Mouse (Mus musculus): ENCODE results near the gene Nol9. TPM values are rescaled to one million over a fixed set of nuclear protein-coding genes. Genes with fewer than 3 reads are reported as not detected.

The Nol9 gene
- polyA plus RNA-seq, 1 experiment: 18.1 TPM

GRCm38 (mm10) chr4:152021568-152022097, 17.5 kb upstream of the Nol9 start:
- no peaks in the 10 kb centered on the region for H3K36me3 ChIP-seq (ENCODE audit: control insufficient read depth, insufficient read depth, low read length)
- 78% methylated on average over 12 of the region's 12 CpGs for WGBS
- TF ChIP-seq POLR2A (IDR thresholded peaks at IDR 0.05; ENCODE audit: low read depth, low read length) (no peak), CTCF (conservative IDR thresholded peaks at IDR 0.05; ENCODE audit: insufficient read depth, insufficient read length, low read depth, low read length) (peak; percentile 24; the same call in 1 of the 2 replicates)
- no peak for DNase-seq
- H3K4me1 ChIP-seq (ENCODE audit: control insufficient read depth, insufficient read depth, low read length): 0 out of 2 replicates have a peak, but pooled peaks cover 2% of the 10 kb centered on the region
- H3K27ac ChIP-seq (ENCODE audit: insufficient read depth, low read depth, low read length): no peak overlapping the region
- H3K27me3 ChIP-seq (replicated peaks; ENCODE audit: control insufficient read depth, insufficient read depth, low read length): no peaks in the 10 kb centered on the region
- no peak overlapping the region for H3K4me3 ChIP-seq (ENCODE audit: insufficient read depth, low read depth, low read length)

GRCm38 (mm10) chr4:152022506-152022905, 16.6 kb upstream of the Nol9 start:
- H3K27me3 ChIP-seq (replicated peaks; ENCODE audit: control insufficient read depth, insufficient read depth, low read length): no peaks in the 10 kb centered on the region
- no peak for DNase-seq
- 70% methylated on average over 8 of the region's 8 CpGs for WGBS
- no peak overlapping the region for H3K27ac ChIP-seq (ENCODE audit: insufficient read depth, low read depth, low read length)
- TF ChIP-seq POLR2A (IDR thresholded peaks at IDR 0.05; ENCODE audit: low read depth, low read length) (no peak), CTCF (conservative IDR thresholded peaks at IDR 0.05; ENCODE audit: insufficient read depth, insufficient read length, low read depth, low read length) (no peak)
- no peaks in the 10 kb centered on the region for H3K36me3 ChIP-seq (ENCODE audit: control insufficient read depth, insufficient read depth, low read length)
- no peak overlapping the region for H3K4me3 ChIP-seq (ENCODE audit: insufficient read depth, low read depth, low read length)
- H3K4me1 ChIP-seq (ENCODE audit: control insufficient read depth, insufficient read depth, low read length): 0 out of 2 replicates have a peak, but pooled peaks cover 6% of the 10 kb centered on the region

- peaks cover 6% of the 10 kb centered on the region; the same call in 1 of the 2 replicates for H3K4me1 ChIP-seq (ENCODE audit: control insufficient read depth, insufficient read depth, low read length)
- DNase-seq: no peak
- no peaks in the 10 kb centered on the region for H3K36me3 ChIP-seq (ENCODE audit: control insufficient read depth, insufficient read depth, low read length)
- no peaks in the 10 kb centered on the region for H3K27me3 ChIP-seq (replicated peaks; ENCODE audit: control insufficient read depth, insufficient read depth, low read length)
- no peak overlapping the region for H3K27ac ChIP-seq (ENCODE audit: insufficient read depth, low read depth, low read length)
- no peak overlapping the region for H3K4me3 ChIP-seq (ENCODE audit: insufficient read depth, low read depth, low read length)
- TF ChIP-seq CTCF (conservative IDR thresholded peaks at IDR 0.05; ENCODE audit: insufficient read depth, insufficient read length, low read depth, low read length) (no peak), POLR2A (IDR thresholded peaks at IDR 0.05; ENCODE audit: low read depth, low read length) (no peak)
- 94% methylated on average over 11 of the region's 11 CpGs for WGBS
These were observed 14.6 kb upstream of the Nol9 start for GRCm38 (mm10) chr4:152024525-152024924.

- no peaks in the 10 kb centered on the region for H3K36me3 ChIP-seq (ENCODE audit: control insufficient read depth, insufficient read depth, low read length)
- peak; percentile 51 for DNase-seq
- H3K27ac ChIP-seq (ENCODE audit: insufficient read depth, low read depth, low read length): peak overlapping the region; percentile 19
- TF ChIP-seq CTCF (conservative IDR thresholded peaks at IDR 0.05; ENCODE audit: insufficient read depth, insufficient read length, low read depth, low read length) (0 out of 2 replicates have a peak, but pooled peaks have one; percentile 4), POLR2A (IDR thresholded peaks at IDR 0.05; ENCODE audit: low read depth, low read length) (no peak)
- peaks cover 6% of the 10 kb centered on the region; the same call in 1 of the 2 replicates for H3K4me1 ChIP-seq (ENCODE audit: control insufficient read depth, insufficient read depth, low read length)
- WGBS: 2% methylated on average over 41 of the region's 41 CpGs
- H3K27me3 ChIP-seq (replicated peaks; ENCODE audit: control insufficient read depth, insufficient read depth, low read length): no peaks in the 10 kb centered on the region
- H3K4me3 ChIP-seq (ENCODE audit: insufficient read depth, low read depth, low read length): peak overlapping the region; percentile 66
These were observed 12.2 kb upstream of the Nol9 start for GRCm38 (mm10) chr4:152026751-152027508.

- H3K4me1 ChIP-seq (ENCODE audit: control insufficient read depth, insufficient read depth, low read length): peaks cover 6% of the 10 kb centered on the region; the same call in 1 of the 2 replicates
- peak; percentile 99 for DNase-seq
- H3K4me3 ChIP-seq (ENCODE audit: insufficient read depth, low read depth, low read length): peak within 1 kb of the TSS; percentile 66
- H3K36me3 ChIP-seq (ENCODE audit: control insufficient read depth, insufficient read depth, low read length): no peaks in the 10 kb centered on the region
- TF ChIP-seq POLR2A (IDR thresholded peaks at IDR 0.05; ENCODE audit: low read depth, low read length): no peak
- no peak for TF ChIP-seq CTCF (conservative IDR thresholded peaks at IDR 0.05; ENCODE audit: insufficient read depth, insufficient read length, low read depth, low read length)
- peak within 1 kb of the TSS; percentile 19 for H3K27ac ChIP-seq (ENCODE audit: insufficient read depth, low read depth, low read length)
- WGBS: under 1% methylated on average over 35 of the region's 35 CpGs
- H3K27me3 ChIP-seq (replicated peaks; ENCODE audit: control insufficient read depth, insufficient read depth, low read length): no peaks in the 10 kb centered on the region
These were observed 11.6 kb upstream of the Nol9 start, which contains the start of gene Zbtb48 for GRCm38 (mm10) chr4:152027524-152027923. Gene Zbtb48 (minus strand): TSS chr4:152027671.

GRCm38 (mm10) chr4:152028456-152028855, 10.7 kb upstream of the Nol9 start:
- Histone ChIP-seq H3K4me1 (ENCODE audit: control insufficient read depth, insufficient read depth, low read length) (peaks cover 6% of the 10 kb centered on the region; the same call in 1 of the 2 replicates), H3K4me3 (ENCODE audit: insufficient read depth, low read depth, low read length) (no peak overlapping the region), H3K36me3 (ENCODE audit: control insufficient read depth, insufficient read depth, low read length) (no peaks in the 10 kb centered on the region), H3K27ac (ENCODE audit: insufficient read depth, low read depth, low read length) (no peak overlapping the region), H3K27me3 (replicated peaks; ENCODE audit: control insufficient read depth, insufficient read depth, low read length) (no peaks in the 10 kb centered on the region)
- no peak for DNase-seq
- WGBS: 61% methylated on average over 15 of the region's 15 CpGs
- TF ChIP-seq POLR2A (IDR thresholded peaks at IDR 0.05; ENCODE audit: low read depth, low read length) (no peak), CTCF (conservative IDR thresholded peaks at IDR 0.05; ENCODE audit: insufficient read depth, insufficient read length, low read depth, low read length) (no peak)

- H3K27ac ChIP-seq (ENCODE audit: insufficient read depth, low read depth, low read length): no peak overlapping the region
- no peaks in the 10 kb centered on the region for H3K36me3 ChIP-seq (ENCODE audit: control insufficient read depth, insufficient read depth, low read length)
- peak; percentile 27; the same call in 1 of the 2 replicates for TF ChIP-seq CTCF (conservative IDR thresholded peaks at IDR 0.05; ENCODE audit: insufficient read depth, insufficient read length, low read depth, low read length)
- no peak for TF ChIP-seq POLR2A (IDR thresholded peaks at IDR 0.05; ENCODE audit: low read depth, low read length)
- H3K27me3 ChIP-seq (replicated peaks; ENCODE audit: control insufficient read depth, insufficient read depth, low read length): no peaks in the 10 kb centered on the region
- peaks cover 6% of the 10 kb centered on the region; the same call in 1 of the 2 replicates for H3K4me1 ChIP-seq (ENCODE audit: control insufficient read depth, insufficient read depth, low read length)
- DNase-seq: no peak
- no peak overlapping the region for H3K4me3 ChIP-seq (ENCODE audit: insufficient read depth, low read depth, low read length)
- WGBS: 48% methylated on average over 5 of the region's 5 CpGs
These were observed 10.0 kb upstream of the Nol9 start for GRCm38 (mm10) chr4:152029087-152029486.
